Mouse (Mus musculus): Measurements from ENCODE around the gene Psmg4.

The Psmg4 gene

DNA sequence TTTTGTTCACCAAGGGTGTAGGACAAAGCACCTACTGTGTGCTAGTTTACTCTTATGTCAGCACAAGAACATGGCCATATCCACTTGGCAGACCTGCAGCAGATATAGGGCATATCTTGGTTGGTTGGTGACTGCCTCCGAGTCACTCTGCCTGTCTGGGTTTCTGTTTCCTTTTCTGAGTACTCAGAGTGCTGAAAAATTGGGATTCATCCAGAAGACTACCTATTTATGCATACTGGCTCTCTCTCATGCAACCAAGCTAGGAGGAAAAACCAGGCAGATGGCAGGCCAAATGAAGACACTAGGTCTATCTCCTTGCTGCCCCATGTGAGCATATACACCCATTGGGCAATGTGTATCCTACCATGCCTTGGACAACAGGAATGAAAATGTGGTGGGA is 32.9 kb downstream of the Psmg4 start:
- DNase-seq (ENCODE audit: low spot score in 2 of 2), result no peak

DNA sequence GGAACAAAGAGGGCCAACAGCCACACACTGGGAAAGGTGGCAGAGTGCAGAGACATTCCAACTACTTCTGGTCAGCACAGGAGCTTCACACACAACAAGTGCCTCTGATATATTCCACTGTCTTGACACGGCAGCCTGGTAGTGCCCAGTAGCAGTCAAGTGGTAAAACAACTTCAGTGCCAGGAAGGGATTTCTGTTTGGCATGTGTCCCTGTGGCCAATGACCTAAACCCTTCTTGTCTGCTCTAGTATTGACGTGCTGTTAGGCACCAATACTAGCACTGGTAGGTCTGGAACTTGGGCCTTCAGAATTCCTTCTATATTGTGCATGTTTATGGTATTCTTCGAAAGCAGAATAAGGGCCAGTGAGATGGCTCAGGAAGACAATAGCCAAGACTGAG is 42.5 kb downstream of the Psmg4 start:
- DNase-seq (ENCODE audit: low spot score in 2 of 2), result no peak

DNA sequence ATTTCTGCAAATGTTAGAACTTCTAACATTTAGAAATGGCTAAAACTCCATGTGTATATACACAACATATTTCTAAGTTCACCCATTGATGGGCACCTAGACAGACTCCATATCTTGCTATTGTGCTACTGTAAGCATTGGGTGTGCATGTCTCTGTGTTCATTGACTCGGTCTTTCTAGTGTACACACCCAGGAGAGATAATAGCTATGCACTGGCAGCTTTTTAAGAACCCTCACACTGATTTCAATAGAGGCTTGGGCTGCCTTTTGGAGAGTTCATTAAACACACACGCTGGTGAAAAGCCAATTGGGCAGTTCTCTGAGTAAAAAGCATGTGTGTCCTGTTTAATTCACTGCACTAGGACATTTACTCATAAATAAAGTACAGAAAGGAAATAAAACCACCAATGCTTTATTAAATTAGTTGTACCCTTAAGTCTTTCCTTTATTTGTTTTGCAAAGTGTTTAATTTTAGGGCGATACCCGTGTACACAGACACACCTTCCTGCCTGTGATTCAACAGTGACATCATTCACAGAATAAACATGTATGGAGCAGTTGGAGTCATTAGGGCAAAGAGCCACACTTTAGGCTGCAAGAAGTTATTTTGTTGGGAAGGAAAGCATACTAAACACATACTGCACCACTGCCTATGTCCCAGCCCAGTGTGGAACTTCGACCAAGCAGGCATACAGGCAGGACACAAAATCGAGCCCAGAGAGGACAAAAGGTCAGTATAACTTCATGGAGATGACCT is 45.1 kb downstream of the Psmg4 start:
- no peak for DNase-seq (ENCODE audit: low spot score in 2 of 2)

DNA sequence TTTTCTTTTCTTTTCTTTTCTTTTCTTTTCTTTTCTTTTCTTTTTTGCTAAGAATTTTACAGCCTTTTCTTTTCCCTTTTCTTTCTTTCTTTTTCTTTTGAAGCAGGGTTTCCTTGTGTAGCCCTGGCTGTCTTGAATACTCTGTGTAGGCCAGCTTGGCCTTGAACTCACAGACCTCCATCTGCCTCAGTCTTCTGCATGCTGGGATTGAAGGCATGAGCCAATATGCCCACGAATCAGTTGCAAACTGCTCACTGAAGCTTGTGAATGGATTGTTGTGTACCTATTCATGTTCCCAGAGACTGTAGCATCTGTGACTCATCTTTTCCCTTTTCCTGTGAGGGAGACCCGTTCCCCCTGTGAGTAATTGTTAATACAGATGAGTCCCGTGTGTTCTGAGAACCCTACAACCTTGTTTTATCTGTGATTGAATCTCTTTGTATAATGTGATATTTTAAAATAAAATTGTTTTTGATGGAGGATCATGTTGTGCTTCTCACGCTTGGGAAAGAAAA is 48.6 kb downstream of the Psmg4 start:
- DNase-seq (ENCODE audit: low spot score in 2 of 2), result no peak

DNA sequence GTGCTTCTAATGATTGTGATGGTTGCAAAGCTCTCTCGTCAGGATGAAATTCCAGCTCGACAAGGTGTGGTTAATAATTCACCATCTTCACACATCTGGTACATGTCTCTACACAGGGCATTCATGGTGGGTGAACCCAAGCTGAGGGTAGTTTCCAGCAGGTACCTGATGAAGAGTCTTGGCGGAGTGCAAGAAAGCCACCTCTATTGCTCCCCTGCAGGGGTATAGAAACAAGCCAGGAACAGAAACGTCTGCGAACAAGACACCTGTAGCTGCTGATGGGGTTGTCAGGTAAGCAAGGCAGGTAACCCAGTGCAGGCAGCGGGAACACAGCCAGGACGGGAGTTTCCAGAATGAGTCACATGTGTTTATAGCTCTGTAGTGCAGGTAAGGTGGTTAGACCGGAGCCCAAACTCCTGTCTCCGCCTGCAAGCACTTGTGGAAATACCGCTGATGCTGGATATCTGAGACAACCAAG is 50.0 kb downstream of the Psmg4 start:
- peak; percentile 55 to 71 for DNase-seq (ENCODE audit: low spot score in 2 of 2)

DNA sequence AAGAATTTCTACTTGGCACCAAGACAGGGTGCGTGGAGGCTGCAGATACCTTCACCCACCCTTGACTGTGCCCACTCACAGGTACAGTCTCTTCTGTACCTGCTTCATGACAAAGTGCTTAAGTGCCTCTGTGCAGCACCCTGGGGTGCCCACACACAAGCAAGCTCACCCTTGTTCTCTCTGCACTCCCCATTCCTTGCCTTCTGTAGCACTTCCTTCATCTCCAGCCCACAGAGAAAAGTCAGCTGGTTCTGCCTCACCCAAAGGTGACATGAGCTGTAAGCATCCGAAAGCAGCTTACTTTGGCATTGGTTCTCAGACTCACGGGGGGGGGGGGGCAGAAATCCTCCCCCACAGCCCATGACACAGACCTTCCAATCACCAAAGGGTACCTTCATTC is 52.1 kb downstream of the Psmg4 start:
- no peak for DNase-seq (ENCODE audit: low spot score in 2 of 2)

DNA sequence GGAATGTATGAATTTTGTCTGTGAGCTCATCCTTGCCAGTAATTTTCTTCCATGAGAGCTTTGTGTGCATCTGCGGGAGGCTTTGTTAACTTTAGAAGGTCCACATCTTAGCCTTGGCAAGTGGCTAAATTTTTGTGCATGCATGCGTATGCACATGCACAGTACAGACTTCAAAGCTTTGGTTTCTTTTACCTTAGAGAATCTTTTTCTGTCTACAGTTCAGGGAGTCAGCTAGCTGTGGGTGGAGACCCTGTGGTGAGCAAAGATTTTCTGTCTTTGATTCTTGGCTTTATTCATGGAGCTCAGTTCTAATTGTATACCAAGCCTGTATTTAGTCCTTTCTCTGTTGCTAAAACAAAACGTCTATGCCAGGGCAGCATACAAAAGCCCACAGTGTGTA is 56.0 kb downstream of the Psmg4 start:
- DNase-seq (ENCODE audit: low spot score in 2 of 2), result no peak

DNA sequence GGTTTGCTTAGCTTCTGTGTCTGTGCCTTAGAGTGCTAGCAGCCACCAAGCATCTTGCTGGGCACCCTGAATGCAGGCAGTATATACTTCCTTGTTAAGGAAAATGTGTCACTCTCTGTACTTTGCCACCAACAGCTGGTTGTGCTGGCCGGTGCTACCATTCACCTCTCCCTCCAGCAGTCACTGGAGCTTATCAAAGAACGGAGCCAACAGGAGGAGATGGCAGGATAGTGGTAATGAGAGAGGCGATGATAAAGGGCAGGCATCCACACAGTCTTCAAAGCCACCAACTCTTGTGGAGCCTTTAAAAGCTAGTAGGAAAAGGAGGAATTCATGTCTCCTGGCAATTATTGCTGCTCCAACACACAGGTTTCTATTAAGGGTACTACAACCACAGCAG is 57.0 kb downstream of the Psmg4 start:
- DNase-seq (ENCODE audit: low spot score in 2 of 2), result no peak

DNA sequence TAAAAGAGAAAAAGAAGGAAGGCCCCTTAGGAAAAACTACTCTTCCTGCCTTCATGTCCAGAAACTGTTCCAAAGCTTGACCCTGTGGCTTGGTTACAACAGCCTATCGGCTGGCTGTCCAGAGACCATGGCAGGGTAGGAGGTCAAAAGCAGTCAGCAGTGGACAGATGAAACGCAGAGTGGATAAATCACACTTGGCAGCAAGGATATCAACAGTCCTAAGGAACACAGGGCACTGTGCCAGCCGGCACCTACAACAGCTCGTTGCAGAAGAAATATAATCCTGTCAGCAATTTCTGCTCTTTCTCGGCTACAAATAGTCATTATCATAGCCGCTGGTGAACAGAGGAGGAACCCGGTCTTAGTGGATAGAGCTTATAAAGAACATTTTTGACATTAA is 60.2 kb downstream of the Psmg4 start:
- no peak for DNase-seq (ENCODE audit: low spot score in 2 of 2)

DNA sequence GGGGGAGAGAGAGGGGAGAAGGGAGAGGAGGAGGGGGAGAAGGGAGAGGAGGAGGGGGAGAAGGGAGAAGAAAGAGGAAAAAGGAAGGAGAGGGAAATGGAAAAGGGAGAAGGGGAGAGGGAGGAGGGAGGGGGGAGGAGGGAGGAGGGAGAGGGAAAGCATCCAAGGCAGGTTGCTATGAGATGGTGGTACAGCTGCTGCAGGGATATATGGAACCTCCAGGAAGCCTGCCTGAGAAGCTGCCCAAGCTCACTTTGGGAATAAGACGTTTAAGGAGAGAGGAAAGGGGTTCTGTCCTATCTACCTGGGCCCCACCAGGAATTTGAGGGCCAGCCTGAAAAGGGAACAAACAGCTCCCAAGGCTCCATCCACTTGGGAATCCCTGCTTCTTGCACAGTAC is 64.2 kb downstream of the Psmg4 start:
- no peak for DNase-seq (ENCODE audit: low spot score in 2 of 2)
